Mouse (Mus musculus): ENCODE results near the gene Cdk6. TPM values are rescaled to one million over a fixed set of nuclear protein-coding genes. Genes with fewer than 3 reads are reported as not detected.

The Cdk6 gene
- polyA plus RNA-seq, 1 experiment from 2014 or later, result 25.9 TPM

DNA sequence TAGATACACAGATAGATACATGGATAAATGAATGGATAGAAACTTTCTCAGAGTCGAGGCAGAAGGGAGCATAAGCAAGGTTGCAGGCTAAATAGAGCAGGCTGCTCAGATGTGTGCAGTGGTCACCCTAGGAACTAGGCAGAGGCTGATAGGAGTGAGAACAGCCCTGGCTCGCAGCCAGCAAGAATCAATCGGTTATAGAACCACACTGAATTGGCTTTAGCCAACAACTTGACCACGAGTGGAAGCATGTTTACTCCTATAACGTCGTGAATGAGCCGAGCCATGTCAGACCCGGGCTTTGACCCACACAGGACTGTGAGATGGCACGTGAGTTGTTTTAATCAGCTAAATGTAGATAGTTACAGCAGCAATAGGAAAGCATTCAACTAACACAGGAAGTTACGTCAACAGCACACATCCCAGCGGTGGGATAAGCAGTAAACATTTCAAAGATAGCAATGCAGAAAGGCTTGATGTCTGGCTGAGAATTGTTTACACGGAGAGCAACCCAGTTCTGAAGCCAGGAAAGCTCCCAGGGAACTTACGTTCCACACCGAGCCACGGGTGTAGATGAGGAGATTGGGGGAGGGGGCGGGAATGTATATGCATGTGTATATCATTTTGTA, 147.0 kb downstream of the Cdk6 start:
- Histone ChIP-seq H3K9me3 (no peaks in the 10 kb centered on the region), H3K4me3 (no peak overlapping the region), H3K27ac (replicated peaks) (no peak overlapping the region), H3K27me3 (replicated peaks; ENCODE audit: low read depth, poor library complexity, severe bottlenecking) (no peaks in the 10 kb centered on the region), H3K36me3 (replicated peaks) (peaks cover 6% of the 10 kb centered on the region), H3K4me1 (peaks cover 19% of the 10 kb centered on the region)
- DNase-seq (ENCODE audit: low spot score), result no peak
- WGBS, result 83% methylated on average over 16 of the region's 16 CpGs

GRCm38 (mm10) chr5:3490358-3490757, 149.1 kb downstream of the Cdk6 start:
- Histone ChIP-seq H3K36me3 (replicated peaks) (peaks cover 15% of the 10 kb centered on the region), H3K4me1 (peaks cover 19% of the 10 kb centered on the region), H3K4me3 (no peak overlapping the region), H3K27ac (replicated peaks) (no peak overlapping the region), H3K9me3 (no peaks in the 10 kb centered on the region), H3K27me3 (replicated peaks; ENCODE audit: low read depth, poor library complexity, severe bottlenecking) (no peaks in the 10 kb centered on the region)
- 90% methylated on average over 3 of the region's 3 CpGs for WGBS
- no peak for DNase-seq (ENCODE audit: low spot score)

GRCm38 (mm10) chr5:3491084-3491483, 149.8 kb downstream of the Cdk6 start:
- no peaks in the 10 kb centered on the region for H3K9me3 ChIP-seq
- H3K4me3 ChIP-seq, result no peak overlapping the region
- peaks cover 19% of the 10 kb centered on the region for H3K4me1 ChIP-seq
- H3K27me3 ChIP-seq (replicated peaks; ENCODE audit: low read depth, poor library complexity, severe bottlenecking), result no peaks in the 10 kb centered on the region
- peaks cover 10% of the 10 kb centered on the region for H3K36me3 ChIP-seq (replicated peaks)
- DNase-seq (ENCODE audit: low spot score), result no peak
- no peak overlapping the region for H3K27ac ChIP-seq (replicated peaks)
- 83% methylated on average over 9 of the region's 9 CpGs for WGBS

DNA sequence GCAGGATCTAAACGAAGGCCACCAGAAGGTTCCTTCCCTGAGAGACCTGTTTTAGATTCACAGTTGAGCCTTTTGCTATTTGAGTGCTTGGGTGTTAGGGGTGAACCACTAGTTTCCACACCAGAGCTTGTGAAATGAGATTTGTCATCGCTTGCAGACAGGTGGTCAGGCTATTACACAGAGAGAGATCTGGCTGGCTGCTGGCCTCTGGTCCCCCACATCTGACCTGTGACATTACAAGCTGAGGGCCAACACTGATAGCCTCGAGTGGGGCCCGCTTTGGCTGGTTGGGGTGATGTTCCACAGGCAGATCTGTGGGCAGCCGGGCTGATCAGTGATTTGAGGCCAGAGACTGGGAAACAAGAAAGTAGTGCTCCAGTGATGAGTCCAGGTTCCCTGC, 150.6 kb downstream of the Cdk6 start:
- peaks cover 10% of the 10 kb centered on the region for H3K36me3 ChIP-seq (replicated peaks)
- no peak overlapping the region for H3K27ac ChIP-seq (replicated peaks)
- no peaks in the 10 kb centered on the region for H3K9me3 ChIP-seq
- no peak for DNase-seq (ENCODE audit: low spot score)
- H3K4me1 ChIP-seq, result peaks cover 13% of the 10 kb centered on the region
- H3K27me3 ChIP-seq (replicated peaks; ENCODE audit: low read depth, poor library complexity, severe bottlenecking), result no peaks in the 10 kb centered on the region
- WGBS, result 83% methylated on average over 5 of the region's 5 CpGs
- no peak overlapping the region for H3K4me3 ChIP-seq

GRCm38 (mm10) chr5:3492776-3493636, 151.7 kb downstream of the Cdk6 start:
- Histone ChIP-seq H3K36me3 (replicated peaks) (peaks cover 10% of the 10 kb centered on the region), H3K4me1 (0 out of 2 replicates have a peak, but pooled peaks cover 10% of the 10 kb centered on the region), H3K4me3 (no peak overlapping the region), H3K27me3 (replicated peaks; ENCODE audit: low read depth, poor library complexity, severe bottlenecking) (no peaks in the 10 kb centered on the region), H3K9me3 (no peaks in the 10 kb centered on the region), H3K27ac (replicated peaks) (no peak overlapping the region)
- WGBS, result 91% methylated on average over 13 of the region's 13 CpGs
- no peak for DNase-seq (ENCODE audit: low spot score)

GRCm38 (mm10) chr5:3493968-3494367, 152.7 kb downstream of the Cdk6 start:
- no peak overlapping the region for H3K27ac ChIP-seq (replicated peaks)
- H3K27me3 ChIP-seq (replicated peaks; ENCODE audit: low read depth, poor library complexity, severe bottlenecking), result no peaks in the 10 kb centered on the region
- H3K4me3 ChIP-seq, result no peak overlapping the region
- H3K4me1 ChIP-seq, result 0 out of 2 replicates have a peak, but pooled peaks cover 5% of the 10 kb centered on the region
- peaks cover 10% of the 10 kb centered on the region for H3K36me3 ChIP-seq (replicated peaks)
- 89% methylated on average over 9 of the region's 9 CpGs for WGBS
- DNase-seq (ENCODE audit: low spot score), result no peak
- no peaks in the 10 kb centered on the region for H3K9me3 ChIP-seq

GRCm38 (mm10) chr5:3494452-3495187, 153.3 kb downstream of the Cdk6 start:
- DNase-seq (ENCODE audit: low spot score), result no peak
- whole genome bisulfite sequencing, result 83% methylated on average over 8 of the region's 8 CpGs

GRCm38 (mm10) chr5:3497505-3497925, 156.2 kb downstream of the Cdk6 start:
- no peak overlapping the region for H3K27ac ChIP-seq (replicated peaks)
- peaks cover 12% of the 10 kb centered on the region; the same call in 1 of the 2 replicates for H3K4me1 ChIP-seq
- DNase-seq (ENCODE audit: low spot score), result no peak
- peaks cover 10% of the 10 kb centered on the region for H3K36me3 ChIP-seq (replicated peaks)
- H3K27me3 ChIP-seq (replicated peaks; ENCODE audit: low read depth, poor library complexity, severe bottlenecking), result no peaks in the 10 kb centered on the region
- H3K4me3 ChIP-seq, result no peak overlapping the region
- no peaks in the 10 kb centered on the region for H3K9me3 ChIP-seq
- WGBS, result 74% methylated on average over 5 of the region's 5 CpGs

More at GRCm38 (mm10) chr5:3494452-3495187, 153.3 kb downstream of the Cdk6 start:
- Histone ChIP-seq H3K9me3 (no peaks in the 10 kb centered on the region), H3K27ac (replicated peaks) (no peak overlapping the region), H3K4me1 (0 out of 2 replicates have a peak, but pooled peaks cover 5% of the 10 kb centered on the region), H3K36me3 (replicated peaks) (peaks cover 10% of the 10 kb centered on the region), H3K27me3 (replicated peaks; ENCODE audit: low read depth, poor library complexity, severe bottlenecking) (no peaks in the 10 kb centered on the region), H3K4me3 (no peak overlapping the region)

- Histone ChIP-seq H3K27ac (replicated peaks) (no peak overlapping the region), H3K36me3 (replicated peaks) (no peaks in the 10 kb centered on the region), H3K27me3 (replicated peaks; ENCODE audit: low read depth, poor library complexity, severe bottlenecking) (no peaks in the 10 kb centered on the region), H3K4me1 (peaks cover 17% of the 10 kb centered on the region; the same call in 1 of the 2 replicates), H3K9me3 (no peaks in the 10 kb centered on the region), H3K4me3 (no peak overlapping the region)
- no peak for DNase-seq (ENCODE audit: low spot score)
- 92% methylated on average over 5 of the region's 5 CpGs for WGBS
These were observed 159.0 kb downstream of the Cdk6 start for GRCm38 (mm10) chr5:3500298-3500697.

GRCm38 (mm10) chr5:3500957-3501563, 159.8 kb downstream of the Cdk6 start:
- WGBS, result 78% methylated on average over 8 of the region's 8 CpGs
- no peaks in the 10 kb centered on the region for H3K9me3 ChIP-seq
- no peak overlapping the region for H3K4me3 ChIP-seq
- no peak overlapping the region for H3K27ac ChIP-seq (replicated peaks)
- no peak for DNase-seq (ENCODE audit: low spot score)
- H3K36me3 ChIP-seq (replicated peaks), result no peaks in the 10 kb centered on the region
- H3K27me3 ChIP-seq (replicated peaks; ENCODE audit: low read depth, poor library complexity, severe bottlenecking), result no peaks in the 10 kb centered on the region
- H3K4me1 ChIP-seq, result peaks cover 17% of the 10 kb centered on the region; the same call in 1 of the 2 replicates

DNA sequence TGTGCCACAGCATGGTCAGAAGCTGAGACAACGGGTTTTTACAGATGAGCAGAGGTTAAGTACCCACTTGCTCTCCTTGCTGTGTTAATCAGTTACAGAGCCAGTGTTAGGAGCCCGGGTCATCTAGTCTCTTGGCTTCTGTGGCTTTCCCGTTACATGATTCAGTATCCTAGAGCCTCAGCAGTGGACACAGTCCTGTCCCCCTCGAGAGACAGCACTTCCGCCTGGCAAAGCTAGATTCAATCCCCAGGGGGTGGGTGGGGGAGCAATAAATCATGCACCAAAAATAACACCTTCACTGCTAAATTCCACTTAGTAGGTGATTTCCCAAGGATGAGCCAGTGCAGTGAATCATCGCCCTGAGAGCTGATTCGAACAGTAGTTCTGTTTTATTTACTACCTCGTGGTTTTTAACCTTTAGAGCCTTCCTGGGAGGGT, 160.3 kb downstream of the Cdk6 start:
- no peak overlapping the region for H3K4me3 ChIP-seq
- DNase-seq (ENCODE audit: low spot score), result no peak
- H3K27me3 ChIP-seq (replicated peaks; ENCODE audit: low read depth, poor library complexity, severe bottlenecking), result no peaks in the 10 kb centered on the region
- peaks cover 17% of the 10 kb centered on the region; the same call in 1 of the 2 replicates for H3K4me1 ChIP-seq
- H3K9me3 ChIP-seq, result no peaks in the 10 kb centered on the region
- H3K36me3 ChIP-seq (replicated peaks), result no peaks in the 10 kb centered on the region
- H3K27ac ChIP-seq (replicated peaks), result no peak overlapping the region
- WGBS, result 45% methylated on average over 8 of the region's 8 CpGs

All from embryonic facial prominence, embryonic 10.5 days (tissue).